ENCODE assay signal across 11 mouse cellular contexts in genomic region chr19:43961185-43961584, GRCm38 (mm10). TPM values are rescaled to one million over a fixed set of nuclear protein-coding genes. Genes with fewer than 3 reads are reported as not detected.
DNase-seq lines count a peak whose midpoint lies in the region; TF ChIP-seq lines count a peak whose summit lies in the region.
"Had no signal": no experiment of that assay in that cellular context is flagged by ENCODE, and none has a peak within 500 bp of the region (broad histone marks: within the 10 kb centered on the region; RNA-seq: fewer than 3 reads in every experiment).

No protein-coding gene starts in this region.

- H3K27me3 ChIP-seq in cerebellum, adult 2 months (ENCODE audit: control insufficient read depth, insufficient read depth, low read length), result no peaks in the 10 kb centered on the region; the same call in 1 of the 2 replicates
- H3K27me3 ChIP-seq in splenic B cell, adult 2 months (ENCODE audit: control insufficient read depth, insufficient read depth, low read length, poor library complexity, severe bottlenecking), result no peaks in the 10 kb centered on the region
- H3K27me3 ChIP-seq: heart, embryonic 15.5 days; limb, embryonic 15.5 days had no signal

- TF ChIP-seq POLR2A in cerebellum, adult 2 months (IDR thresholded peaks at IDR 0.05; ENCODE audit: borderline replicate concordance, insufficient read depth, low read length), result no peak
- no peak for TF ChIP-seq POLR2A in lung, adult 2 months (IDR thresholded peaks at IDR 0.05; ENCODE audit: borderline replicate concordance, extremely low read depth, low read depth, low read length)

- no peaks in the 10 kb centered on the region for H3K36me3 ChIP-seq in splenic B cell, adult 2 months (ENCODE audit: control insufficient read depth, insufficient read depth, low read length, poor library complexity, severe bottlenecking)
- H3K36me3 ChIP-seq: heart, embryonic 15.5 days; limb, embryonic 15.5 days had no signal

- no peak for DNase-seq in cerebellum, adult 2 months
- no peak for DNase-seq in cerebellum, adult 8-10 months
- DNase-seq in lung, adult 2 months, result no peak
- DNase-seq in lung, postnatal 14 days, result no peak
- DNase-seq in ZHBTc4 (ENCODE audit: low read depth, low spot score), result peak; percentile 73
- peak; percentile 61 for DNase-seq in splenic B cell, adult 2 months (ENCODE audit: low read depth, low spot score)
- DNase-seq in right cerebral cortex, postnatal 14 days, result no peak
- DNase-seq in right cerebral cortex, postnatal 36 days (ENCODE audit: low spot score in 2 of 2), result no peak
- DNase-seq: cerebellum, adult 9-11 months had no signal

- TF ChIP-seq CTCF in cerebellum, adult 2 months (IDR thresholded peaks at IDR 0.05; ENCODE audit: borderline replicate concordance, insufficient read depth, low read depth, low read length), result 0 out of 2 replicates have a peak, but pooled peaks have one; percentile 13
- TF ChIP-seq CTCF in lung, adult 2 months (IDR thresholded peaks at IDR 0.05; ENCODE audit: insufficient read depth, low read length), result peak; percentile 19; the same call in 1 of the 2 replicates

- H3K4me1 ChIP-seq in cerebellum, adult 2 months (ENCODE audit: control insufficient read depth, insufficient read depth, low read length), result no peaks in the 10 kb centered on the region
- H3K4me1 ChIP-seq in lung, adult 2 months (ENCODE audit: control insufficient read depth, insufficient read depth, low read length), result no peaks in the 10 kb centered on the region
- H3K4me1 ChIP-seq: heart, embryonic 15.5 days had no signal

- no peak overlapping the region for H3K4me3 ChIP-seq in cerebellum, adult 2 months (replicated peaks; ENCODE audit: insufficient read depth, low read depth, low read length)
- no peak overlapping the region for H3K4me3 ChIP-seq in lung, adult 2 months (replicated peaks; ENCODE audit: extremely low read depth, low read depth, low read length)
- H3K4me3 ChIP-seq: heart, embryonic 15.5 days; limb, embryonic 15.5 days had no signal

- H3K27ac ChIP-seq in cerebellum, adult 2 months (ENCODE audit: insufficient read depth, low read length), result no peak overlapping the region
- H3K27ac ChIP-seq: heart, embryonic 15.5 days; limb, embryonic 15.5 days had no signal

- WGBS in cerebellum, adult 2 months, result 89% methylated on average over 2 of the region's 2 CpGs
- WGBS in lung, adult 2 months, result 85% methylated on average over 2 of the region's 2 CpGs

RNA-seq across cellular contexts. Expression of gene Dnmbp, which starts 21.2 kb away (rescaled TPM):
- 13.3 and 14.4 TPM in 2 replicates for polyA plus RNA-seq in cerebellum, adult 2 months (2012; rRNA removed)
- 17.1 and 18.6 TPM in 2 replicates for polyA plus RNA-seq in lung, adult 2 months (2012; rRNA removed)

RNA-seq across cellular contexts. Expression of gene Cpn1, which starts 25.2 kb away (rescaled TPM):
- 0.16 and 0.36 TPM in 2 replicates for polyA plus RNA-seq in cerebellum, adult 2 months (2012; rRNA removed)
- polyA plus RNA-seq in lung, adult 2 months (2012; rRNA removed), result 4.3 and 5.0 TPM in 2 replicates

Comparison
In these comparisons a context has a peak if more than half of its experiments do, and no peak if none do; other contexts are left out.
1. DNase-seq: peak in ZHBTc4 (single experiment) and splenic B cell, adult 2 months (single experiment); none in cerebellum, adult 2 months (0 of 2), cerebellum, adult 8-10 months (single experiment), lung, adult 2 months (single experiment), lung, postnatal 14 days (single experiment), right cerebral cortex, postnatal 14 days (single experiment) and right cerebral cortex, postnatal 36 days (0 of 2).